Mouse (Mus musculus): Measurements from ENCODE around the gene St6gal1. TPM values are rescaled to one million over a fixed set of nuclear protein-coding genes. Genes with fewer than 3 reads are reported as not detected.

St6gal1 gene
- polyA plus RNA-seq, 1 experiment = 22.1 TPM

DNA sequence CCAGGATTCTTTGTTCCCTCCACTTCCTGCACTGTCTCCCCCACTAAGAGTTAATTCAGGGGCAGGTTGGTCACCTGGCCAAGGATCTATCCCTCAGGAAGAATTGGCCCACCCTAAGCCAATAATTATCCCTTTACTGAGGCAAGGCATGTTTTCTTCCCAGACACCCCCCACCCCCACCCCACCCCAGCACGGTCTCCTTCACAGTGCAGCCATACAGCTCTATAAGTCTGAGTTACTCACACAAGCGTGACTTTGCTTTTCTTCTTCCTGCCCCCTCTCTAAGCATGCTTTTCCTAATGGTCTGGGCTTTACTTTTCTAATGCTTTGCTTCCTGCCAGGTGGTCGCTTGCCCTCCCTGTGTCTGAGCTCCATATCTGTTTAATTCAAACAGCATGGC, 177.4 kb downstream of the St6gal1 start:
- DNase-seq = no peak
- WGBS = 83% methylated on average over 3 of the region's 3 CpGs
- no peak for TF ChIP-seq CTCF (IDR thresholded peaks at IDR 0.05; ENCODE audit: insufficient read depth, low read length)
- TF ChIP-seq POLR2A (IDR thresholded peaks at IDR 0.05; ENCODE audit: borderline replicate concordance, extremely low read depth, low read depth, low read length) = no peak
- Histone ChIP-seq H3K4me1 (ENCODE audit: control insufficient read depth, insufficient read depth, low read length) (no peaks in the 10 kb centered on the region), H3K4me3 (replicated peaks; ENCODE audit: extremely low read depth, low read depth, low read length) (no peak overlapping the region)

GRCm38 (mm10) chr16:23403008-23403755, 178.6 kb downstream of the St6gal1 start:
- TF ChIP-seq CTCF (IDR thresholded peaks at IDR 0.05; ENCODE audit: insufficient read depth, low read length) (peak; percentile 43; the same call in 1 of the 2 replicates), POLR2A (IDR thresholded peaks at IDR 0.05; ENCODE audit: borderline replicate concordance, extremely low read depth, low read depth, low read length) (no peak)
- peak; percentile 73 for DNase-seq
- 31% methylated on average over 8 of the region's 8 CpGs for WGBS

More at GRCm38 (mm10) chr16:23403008-23403755, 178.6 kb downstream of the St6gal1 start:
- H3K4me3 ChIP-seq (replicated peaks; ENCODE audit: extremely low read depth, low read depth, low read length) = no peak overlapping the region
- no peaks in the 10 kb centered on the region for H3K4me1 ChIP-seq (ENCODE audit: control insufficient read depth, insufficient read depth, low read length)

Other genes starting within 250 kb of the St6gal1 start
- gene Kng2, start 195.3 kb upstream of the St6gal1 start, polyA plus RNA-seq (2012; rRNA removed) = 0.51 TPM in 1 of 2 replicates, not detected in the other
- 0.12 and 0.14 TPM in 2 replicates for gene Kng1, start 166.9 kb upstream of the St6gal1 start, polyA plus RNA-seq (2012; rRNA removed)
- 71.3 and 141 TPM in 2 replicates for gene Eif4a2, start 117.3 kb upstream of the St6gal1 start, polyA plus RNA-seq (2012; rRNA removed)
- gene Rfc4, start 97.0 kb upstream of the St6gal1 start, polyA plus RNA-seq (2012; rRNA removed) = 0.15 and 0.57 TPM in 2 replicates
- gene Adipoq, start 78.2 kb upstream of the St6gal1 start, polyA plus RNA-seq (2012; rRNA removed) = 19.3 and 57.0 TPM in 2 replicates
- not detected in 2 replicates for gene Rtp1, start 204.4 kb downstream of the St6gal1 start, polyA plus RNA-seq (2012; rRNA removed)